8 mouse cellular contexts compared by ENCODE assay signal in the genomic region with DNA sequence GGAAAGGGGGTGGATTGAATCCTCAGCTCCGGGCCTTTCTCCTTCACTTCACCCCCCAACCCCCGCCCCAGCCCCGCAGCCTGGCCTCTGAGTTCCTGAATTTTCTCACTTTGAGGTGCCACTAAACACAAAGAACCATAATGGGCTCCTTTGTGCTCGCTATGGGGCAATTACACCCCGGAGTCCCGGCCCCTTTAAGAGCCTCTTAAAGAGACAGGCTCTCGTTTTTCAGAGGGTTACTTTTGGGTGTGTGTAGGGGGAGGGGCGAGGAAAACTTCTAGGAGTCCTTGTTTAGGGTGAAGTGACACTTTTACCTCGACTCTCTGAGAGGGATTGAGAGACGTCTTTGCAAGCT. TPM values are rescaled to one million over a fixed set of nuclear protein-coding genes. Genes with fewer than 3 reads are reported as not detected.
DNase-seq lines count a peak whose midpoint lies in the region; ATAC-seq and TF ChIP-seq lines count a peak whose summit lies in the region.

No protein-coding gene starts in this region.

- DNase-seq in layer of hippocampus, adult 2 months (ENCODE audit: low spot score in 2 of 2): peak in 1 of 2 experiments; percentile 22
- DNase-seq in layer of hippocampus, adult 9-11 months: no peak
- peak; percentile 75 for DNase-seq in embryo, embryonic 11.5 days (ENCODE audit: low read depth, low spot score)
- DNase-seq in kidney, postnatal 25 days: peak; percentile 62 to 74
- peak; percentile 89 for DNase-seq in mesoderm, embryonic 11.5 days (ENCODE audit: low read depth, low spot score)
- DNase-seq in urinary bladder, postnatal 25 days (ENCODE audit: low spot score): peak; percentile 58
- no peak for DNase-seq in frontal cortex, postnatal 14 days (ENCODE audit: low spot score in 2 of 2)

- peak overlapping the region; percentile 91 for H3K4me2 ChIP-seq in heart, embryonic 15.5 days

- no peak for TF ChIP-seq CTCF in layer of hippocampus, adult 2 months (conservative IDR thresholded peaks at IDR 0.05)

- H3K9me3 ChIP-seq in heart, embryonic 15.5 days (replicated peaks): no peaks in the 10 kb centered on the region

- peak overlapping the region; percentile 60 for H3K4me3 ChIP-seq in layer of hippocampus, adult 2 months
- H3K4me3 ChIP-seq in heart, embryonic 15.5 days: peak overlapping the region; percentile 88

- WGBS in heart, embryonic 15.5 days: under 1% methylated on average over 10 of the region's 10 CpGs

- ATAC-seq in heart, embryonic 15.5 days (replicated peaks; ENCODE audit: insufficient number of reproducible peaks, insufficient read depth, low FRiP score, low read depth): peak; percentile 63

- peaks cover 21% of the 10 kb centered on the region for H3K4me1 ChIP-seq in heart, embryonic 15.5 days (replicated peaks)

- peak overlapping the region; percentile 80 for H3K27ac ChIP-seq in layer of hippocampus, adult 2 months
- peak overlapping the region; percentile 98 for H3K27ac ChIP-seq in heart, embryonic 15.5 days

- no peaks in the 10 kb centered on the region for H3K36me3 ChIP-seq in heart, embryonic 15.5 days

- 0 out of 2 replicates have a peak, but pooled peaks cover 5% of the 10 kb centered on the region for H3K27me3 ChIP-seq in heart, embryonic 15.5 days

- peak overlapping the region; percentile 68 for H3K9ac ChIP-seq in heart, embryonic 15.5 days

RNA-seq across cellular contexts. Expression of a gene that starts 0.7 kb away (rescaled TPM):
- 1 to 10 TPM; 7.5 to 9.2 TPM for total RNA-seq in layer of hippocampus, adult 2 months (2021)
- polyA plus RNA-seq in heart, embryonic 15.5 days (2015; fragmentation: Nextera tagmentation; extraction: Ambion mirVana): 15.1 and 20.4 TPM in 2 replicates

RNA-seq across cellular contexts. Expression of a gene that starts 24.2 kb away (rescaled TPM):
- 1 to 10 TPM; 3.9 to 4.2 TPM for total RNA-seq in layer of hippocampus, adult 2 months (2021)
- 9.7 and 13.7 TPM in 2 replicates for polyA plus RNA-seq in heart, embryonic 15.5 days (2015; fragmentation: Nextera tagmentation; extraction: Ambion mirVana)

RNA-seq across cellular contexts. Expression of a gene that starts 47.3 kb away (rescaled TPM):
- 10 to 100 TPM; 53.0 to 58.9 TPM for total RNA-seq in layer of hippocampus, adult 2 months (2021)
- 34.4 and 38.4 TPM in 2 replicates for polyA plus RNA-seq in heart, embryonic 15.5 days (2015; fragmentation: Nextera tagmentation; extraction: Ambion mirVana)

Comparison
In these comparisons a context has a peak if more than half of its experiments do, and no peak if none do; other contexts are left out.
1. DNase-seq: peak in embryo, embryonic 11.5 days (single experiment), kidney, postnatal 25 days (2 of 2), mesoderm, embryonic 11.5 days (single experiment) and urinary bladder, postnatal 25 days (single experiment); none in layer of hippocampus, adult 9-11 months (single experiment) and frontal cortex, postnatal 14 days (0 of 2).